Mouse (Mus musculus) gastrocnemius, postnatal 14 days (tissue): Measurements from ENCODE around the gene Otop2. TPM values are rescaled to one million over a fixed set of nuclear protein-coding genes. Genes with fewer than 3 reads are reported as not detected.

Source experiments
- DNase-seq: peaks from one replicate; pipeline ENCODE4 v3.0.0; 2021; ENCODE audit warnings: mixed read lengths
- intact Hi-C: fragments of 180-260 bp; cut with DNase I; formaldehyde crosslinking; loops from one replicate; pipeline ENCODE4 v1.15.1; 2025; ENCODE audit warnings: low total_unique reads
- total RNA-seq, 2 experiments: library from RNA; stranded (reverse); gene quantifications; 2 replicates each; pipeline ENCODE4 v1.2.3; 2021

Otop2 gene
- total RNA-seq, 2 experiments from 2014 or later, result not detected

- DNase-seq, result no peak
- intact Hi-C loops, result loop anchor here (5.0 kb wide), 1 partner anchor 52 kb away; no protein-coding TSS in a partner anchor
These were observed 32.8 kb upstream of the Otop2 start for GRCm38 (mm10) chr11:115274178-115274577.

DNA sequence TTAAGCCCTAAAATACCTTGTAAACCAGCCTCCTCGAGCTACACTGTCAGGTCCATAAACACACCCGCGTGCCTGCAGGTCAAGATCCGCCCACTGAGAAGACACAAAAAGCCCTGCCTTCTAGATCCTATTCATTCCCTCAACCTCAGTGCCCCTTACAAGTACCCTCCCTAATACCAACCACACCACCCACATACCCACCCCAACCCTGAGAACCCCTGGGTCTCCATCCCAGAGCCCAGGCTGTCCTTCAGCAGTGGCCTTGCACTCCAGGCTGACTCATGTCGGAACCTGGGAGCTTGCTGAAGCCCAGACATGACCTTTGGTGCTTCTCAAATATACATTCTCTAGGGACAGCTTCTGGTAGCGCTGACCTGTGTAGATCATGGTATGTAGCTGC, 32.2 kb upstream of the Otop2 start:
- no peak for DNase-seq
- intact Hi-C loops, result loop anchor here (5.0 kb wide), 1 partner anchor 52 kb away; no protein-coding TSS in a partner anchor

DNA sequence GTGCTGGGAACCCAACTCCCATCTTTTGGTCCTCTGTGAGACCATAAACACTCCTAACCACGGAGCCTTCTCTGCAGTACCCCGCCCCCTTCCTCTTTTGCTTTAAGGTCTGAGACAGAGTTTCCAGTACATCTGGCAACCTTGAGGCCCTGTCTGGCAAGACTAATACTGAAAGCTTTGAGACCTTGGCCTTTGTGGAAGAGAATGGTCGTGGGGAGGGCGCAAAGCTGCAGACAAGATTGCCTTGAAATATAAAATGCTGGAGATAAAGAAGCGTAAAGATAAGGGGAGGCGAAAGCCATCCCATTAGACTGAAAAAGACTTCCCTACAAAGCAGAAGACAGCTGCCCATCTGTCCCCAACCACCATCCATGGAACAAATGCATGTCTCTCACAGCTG, 31.5 kb upstream of the Otop2 start:
- intact Hi-C loops, result no loop called here
- no peak for DNase-seq

GRCm38 (mm10) chr11:115275954-115276353, 31.0 kb upstream of the Otop2 start:
- no peak for DNase-seq
- intact Hi-C loops, result no loop called here

- intact Hi-C loops, result no loop called here
- DNase-seq, result peak; percentile 98
These were observed 30.0 kb upstream of the Otop2 start, which contains the start of gene Fdxr for GRCm38 (mm10) chr11:115276780-115277603. TSS of gene Fdxr (minus strand) at chr11:115277050.

- intact Hi-C loops, result no loop called here
- DNase-seq, result no peak
These were observed 29.4 kb upstream of the Otop2 start for GRCm38 (mm10) chr11:115277604-115277975.

DNA sequence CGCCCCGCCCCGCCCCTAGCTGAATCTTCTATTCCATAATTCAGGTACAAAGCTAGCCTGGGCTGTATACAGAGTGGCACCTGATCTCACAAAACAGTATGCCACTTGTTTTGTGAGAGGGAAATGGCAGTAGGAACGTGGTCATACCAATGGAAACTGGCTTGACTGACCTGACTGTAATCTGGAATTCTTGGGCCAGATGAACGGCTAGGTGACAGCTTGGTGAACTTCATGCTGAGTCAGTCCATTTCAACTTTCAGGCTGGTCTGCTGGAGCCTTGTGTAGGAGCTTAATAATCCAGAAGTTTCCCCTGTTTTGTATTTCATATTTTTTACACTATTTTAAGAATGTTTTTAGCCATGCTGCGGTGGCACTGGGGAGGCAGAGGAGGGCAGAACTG, 28.8 kb upstream of the Otop2 start:
- no peak for DNase-seq
- intact Hi-C loops, result no loop called here

GRCm38 (mm10) chr11:115279726-115280125, 27.2 kb upstream of the Otop2 start:
- intact Hi-C loops, result no loop called here
- DNase-seq, result no peak

DNA sequence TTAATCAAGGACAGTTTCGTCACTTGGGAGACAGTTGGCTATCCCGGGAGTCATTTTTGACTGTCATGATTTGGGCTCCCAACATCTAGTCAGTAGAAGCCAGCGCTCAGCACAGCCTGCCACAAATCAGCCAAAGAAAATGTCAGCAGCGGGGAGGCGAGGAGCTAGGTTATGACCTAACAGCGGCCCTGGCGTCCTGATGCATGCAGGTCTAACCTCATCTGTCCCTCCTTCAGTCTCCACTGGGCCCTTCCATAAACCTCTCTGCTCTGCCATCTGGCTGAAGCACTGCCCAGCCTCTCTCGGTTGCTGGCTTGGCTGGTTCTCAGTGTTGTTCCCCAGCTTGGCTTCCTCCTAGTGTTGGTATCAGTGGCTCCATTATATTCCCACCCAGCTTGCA, 24.7 kb upstream of the Otop2 start:
- no peak for DNase-seq
- intact Hi-C loops, result no loop called here

DNA sequence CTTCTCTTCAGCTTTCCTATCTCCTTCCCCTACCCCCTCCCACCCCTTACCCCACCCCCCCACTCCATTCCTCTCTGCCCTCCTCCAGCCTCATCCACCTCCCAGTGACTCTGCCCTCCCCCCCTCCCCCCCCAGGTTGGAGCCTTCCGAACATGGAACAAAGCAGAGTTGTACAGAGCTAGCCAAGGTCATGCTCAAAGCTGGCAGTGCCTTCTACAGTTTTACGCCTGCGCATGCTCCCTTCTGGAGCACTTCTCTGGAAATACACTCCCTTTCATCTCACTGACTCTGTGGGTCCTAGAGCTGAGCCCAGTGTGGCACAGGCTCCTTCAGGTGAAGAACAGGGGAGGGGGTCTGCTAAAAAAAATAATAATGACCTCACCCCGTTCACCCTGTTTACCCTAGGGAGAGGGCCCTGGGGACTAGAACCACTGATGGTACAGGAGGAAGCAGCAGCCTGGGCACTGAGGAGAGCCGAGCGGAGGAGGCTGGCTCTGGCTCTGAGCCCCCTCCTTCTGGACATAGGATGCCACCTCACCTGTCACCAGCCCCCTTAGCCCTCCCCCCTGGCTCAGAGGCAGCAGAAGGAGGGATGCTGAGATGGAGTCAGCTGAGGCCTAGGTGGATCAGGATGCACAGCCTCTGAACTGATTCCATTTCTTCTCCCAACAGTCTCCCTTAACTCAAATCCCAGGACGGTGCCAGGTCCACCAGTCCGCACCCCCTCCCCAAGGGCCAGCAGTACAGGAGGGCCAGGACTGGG, 24.1 kb upstream of the Otop2 start:
- DNase-seq, result no peak

GRCm38 (mm10) chr11:115283486-115283765, 23.5 kb upstream of the Otop2 start:
- intact Hi-C loops, result no loop called here
- no peak for DNase-seq

More for the DNA sequence above, 24.1 kb upstream of the Otop2 start:
- intact Hi-C loops, result no loop called here

- DNase-seq, result no peak
- intact Hi-C loops, result no loop called here
These were observed 22.9 kb upstream of the Otop2 start for GRCm38 (mm10) chr11:115283891-115284620.

GRCm38 (mm10) chr11:115285282-115285681, 21.7 kb upstream of the Otop2 start:
- intact Hi-C loops, result no loop called here
- no peak for DNase-seq

DNA sequence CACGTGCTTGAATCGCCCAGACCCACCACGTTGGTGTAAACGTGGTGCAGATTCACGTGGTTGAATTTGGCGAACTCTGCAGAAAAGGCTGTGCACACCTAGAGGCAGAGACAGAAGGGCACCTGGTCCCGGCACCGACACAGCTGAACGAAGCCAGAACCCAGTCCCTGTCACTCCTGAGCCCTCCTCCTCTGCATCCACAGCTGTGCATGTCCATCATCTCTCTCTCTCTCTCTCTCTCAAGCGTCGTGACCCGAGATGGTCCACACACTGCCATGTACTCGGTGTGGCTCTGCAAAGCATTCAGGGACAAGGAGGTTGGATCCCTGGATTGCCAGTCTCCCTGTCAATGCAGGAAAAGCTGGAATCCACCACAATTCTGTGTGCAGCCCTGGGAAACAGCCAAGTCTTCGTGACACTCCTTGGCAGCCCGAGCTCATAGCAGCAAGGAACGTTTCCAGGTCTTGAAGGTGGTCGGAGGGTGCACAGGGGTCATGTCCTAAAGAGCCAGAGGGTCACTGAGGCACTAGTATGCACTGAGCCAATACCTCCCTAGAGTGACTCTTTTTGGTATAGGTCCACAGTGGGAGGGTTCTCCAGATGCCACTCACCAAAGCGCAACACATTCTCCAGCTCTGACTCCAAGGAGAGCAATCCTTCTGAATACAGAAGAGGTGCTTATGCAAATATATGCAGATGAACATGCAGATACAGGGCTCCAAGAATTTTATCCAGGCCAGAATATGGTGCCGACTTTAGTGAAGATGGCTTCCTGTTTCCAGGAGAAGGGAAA, 20.6 kb upstream of the Otop2 start:
- intact Hi-C loops, result no loop called here
- DNase-seq, result no peak

DNA sequence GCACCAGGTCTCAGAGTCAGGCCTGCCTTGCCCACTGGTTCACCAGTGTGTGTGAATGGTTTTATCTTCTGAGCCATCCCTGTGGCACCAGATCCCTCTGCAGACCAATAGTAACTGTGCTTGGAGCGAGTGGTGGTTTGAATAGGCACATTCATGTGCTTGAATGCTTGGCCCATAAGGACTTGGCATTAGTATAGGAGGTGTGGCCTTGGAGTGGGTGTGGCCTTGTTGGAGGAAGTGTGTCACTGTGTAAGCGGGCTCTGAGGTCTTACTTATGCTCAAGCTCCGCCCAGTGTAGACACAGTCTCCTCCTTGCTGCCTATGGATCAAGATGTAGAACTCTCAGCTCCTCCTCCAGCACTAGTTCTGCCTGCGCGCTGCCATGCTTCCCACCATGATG, 19.6 kb upstream of the Otop2 start:
- DNase-seq, result no peak
- intact Hi-C loops, result no loop called here

- intact Hi-C loops, result no loop called here
- no peak for DNase-seq
These were observed 18.7 kb upstream of the Otop2 start for GRCm38 (mm10) chr11:115288305-115288704.

DNA sequence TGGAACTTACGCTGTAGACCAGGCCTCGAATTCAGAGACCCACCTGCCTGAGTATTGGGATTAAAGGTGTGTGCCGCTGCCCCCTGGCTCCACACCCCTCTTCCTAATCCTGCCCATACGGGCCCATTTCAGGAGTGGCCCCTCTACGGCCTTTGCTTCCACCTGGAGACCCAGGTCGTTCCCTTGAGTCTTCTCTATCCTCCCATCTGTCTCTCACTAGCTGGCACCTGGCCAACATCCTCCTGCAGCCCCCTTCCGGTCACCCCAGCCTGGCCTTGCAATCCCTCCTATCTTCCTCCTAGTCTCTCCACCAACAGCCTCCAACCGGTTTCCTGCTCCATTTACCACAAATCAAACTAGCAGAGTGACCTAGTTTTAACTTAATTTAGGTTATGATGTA, 17.1 kb upstream of the Otop2 start:
- DNase-seq, result no peak
- intact Hi-C loops, result no loop called here

DNA sequence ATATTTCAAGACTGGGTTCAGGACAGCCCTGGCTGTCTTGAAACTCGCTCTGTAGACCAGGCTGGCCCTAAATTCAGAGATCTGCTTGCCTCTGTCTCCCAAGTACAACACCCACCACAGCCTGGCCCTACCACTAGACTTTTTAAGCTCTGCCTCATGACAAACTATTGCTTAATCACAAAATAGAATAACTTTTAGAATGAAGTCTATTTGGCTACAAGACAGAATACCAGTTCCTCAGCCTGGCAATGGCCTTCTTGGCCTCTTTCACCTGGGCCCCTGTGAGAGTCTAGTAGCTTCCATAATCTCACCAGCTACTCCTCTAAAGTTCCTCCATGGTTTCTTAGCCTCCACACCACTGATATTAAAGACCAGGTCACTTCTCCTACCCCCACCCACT, 16.6 kb upstream of the Otop2 start:
- intact Hi-C loops, result no loop called here
- no peak for DNase-seq

- peak; percentile 67 for DNase-seq
- intact Hi-C loops, result no loop called here
These were observed 16.0 kb upstream of the Otop2 start for GRCm38 (mm10) chr11:115290919-115291318.

DNA sequence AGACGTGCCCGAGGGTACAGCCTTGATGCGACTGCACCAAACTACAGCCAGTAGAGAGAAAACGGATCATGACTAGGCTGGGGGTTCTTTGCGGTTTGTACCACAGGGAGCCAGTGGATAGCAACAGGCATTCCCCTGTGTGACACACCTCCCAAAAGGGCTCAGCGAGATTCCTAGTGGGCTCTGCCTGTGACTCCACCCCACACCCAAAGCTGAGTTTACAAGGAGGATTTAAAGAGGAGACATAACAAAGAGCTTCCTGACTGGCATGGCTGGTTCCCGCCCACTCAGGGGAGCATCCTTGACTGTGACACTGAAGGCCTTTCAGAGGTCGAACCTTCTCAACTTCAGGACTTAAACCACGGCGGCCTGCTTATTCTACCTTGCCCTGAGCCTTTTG, 15.5 kb upstream of the Otop2 start:
- DNase-seq, result no peak
- intact Hi-C loops, result no loop called here
